Mouse (Mus musculus) liver, embryonic 14.5 days (tissue): ENCODE measurements around the gene Fxr1. TPM values are rescaled to one million over a fixed set of nuclear protein-coding genes. Genes with fewer than 3 reads are reported as not detected.

Experiments used
- ATAC-seq: fragments of 200-750 bp; cut with Nextera tagmentation; 2 replicates; pipeline ENCODE4 v1.8.0; 2017; ENCODE audit warnings: moderate number of reproducible peaks, mild to moderate bottlenecking, moderate library complexity; ENCODE audit not compliant: insufficient read depth
- DNase-seq, 3 experiments: peaks; one replicate each; pipeline ENCODE4 v3.0.0-alpha.2; 2012 to 2013; ENCODE audit warnings: low read depth in 3 of 3, low spot score in 3 of 3
- H3K27ac ChIP-seq: fragments of 300-500 bp; sonication (generic); 2 replicates; pipeline ENCODE4 v1.5.1; 2014; ENCODE audit warnings: moderate library complexity, mild to moderate bottlenecking, control low read depth, inconsistent platforms
- H3K27me3 ChIP-seq: fragments of 300-500 bp; sonication (generic); 2 replicates; pipeline ENCODE4 v1.6.1; 2014; ENCODE audit warnings: mild to moderate bottlenecking, low read length, moderate library complexity; ENCODE audit not compliant: control insufficient read depth, insufficient read depth
- H3K36me3 ChIP-seq: fragments of 300-500 bp; sonication (generic); replicated peaks from 2 replicates; pipeline ENCODE4 v1.6.1; 2014; ENCODE audit warnings: low read depth; ENCODE audit not compliant: control insufficient read depth, insufficient read depth
- H3K4me1 ChIP-seq, 2 experiments: fragments of 200-500 bp in 1 of 2; fragments of 300-500 bp in 1 of 2; sonication (generic) in 1 of 2; replicated peaks; 2 replicates each; pipeline ENCODE4 v1.6.1; 2012 to 2014; ENCODE audit warnings: antibody characterized with exemption in 1 of 2, inconsistent platforms in 1 of 2, low read length in 1 of 2; ENCODE audit not compliant: control insufficient read depth in 2 of 2, insufficient read depth in 2 of 2
- H3K4me2 ChIP-seq: fragments of 300-500 bp; sonication (generic); 2 replicates; pipeline ENCODE4 v1.6.1; 2014; ENCODE audit warnings: low read depth, mild to moderate bottlenecking, control low read depth, moderate library complexity
- H3K4me3 ChIP-seq, 2 experiments: fragments of 200-500 bp in 1 of 2; fragments of 300-500 bp in 1 of 2; sonication (generic) in 1 of 2; 2 replicates each; pipeline ENCODE4 v1.5.1; 2012 to 2014; ENCODE audit warnings: low read depth in 2 of 2, low read length in 2 of 2, mild to moderate bottlenecking in 2 of 2, control low read depth in 1 of 2, inconsistent platforms in 1 of 2, moderate library complexity in 1 of 2; ENCODE audit not compliant: insufficient read depth in 1 of 2
- H3K9ac ChIP-seq: fragments of 300-500 bp; sonication (generic); replicated peaks from 2 replicates; pipeline ENCODE4 v1.6.1; 2014; ENCODE audit warnings: mild to moderate bottlenecking, control low read depth, moderate library complexity
- H3K9me3 ChIP-seq: fragments of 300-500 bp; sonication (generic); 2 replicates; pipeline ENCODE4 v1.6.1; 2016; ENCODE audit warnings: low read length, mixed read lengths; ENCODE audit not compliant: control insufficient read depth
- CTCF ChIP-seq: IDR thresholded peaks from 2 replicates; pipeline ENCODE4 v1.5.1; 2016; ENCODE audit warnings: antibody characterized with exemption, low read depth, control low read depth
- EP300 ChIP-seq: IDR thresholded peaks from 2 replicates; pipeline ENCODE4 v1.6.1; 2016; ENCODE audit warnings: antibody characterized with exemption, low read depth
- WGBS: fragments of 180-500 bp; shearing (Covaris S2); extraction: QIAGEN DNeasy Blood & Tissue Kit; methylation state at CpG from one replicate; pipeline ENCODE4 v1.1.7; 2014; ENCODE audit not compliant: insufficient replicate concordance; 5-methylcytosine and 5-hydroxymethylcytosine counted together
- polyA plus RNA-seq, 2 experiments: library from polyadenylated mRNA; depleted of rRNA in 1 of 2; stranded (reverse) in 1 of 2; unstranded in 1 of 2; fragments of >200 nt; fragmentation: Nextera tagmentation in 1 of 2; extraction: Ambion mirVana in 1 of 2; gene quantifications; 2 replicates each; pipeline versions ENCODE4 v1.2.1 to v1.2.3; 2012 to 2014

The Fxr1 gene
- polyA plus RNA-seq (2012; rRNA removed) (13.1 and 26.8 TPM in 2 replicates), polyA plus RNA-seq (2014; fragmentation: Nextera tagmentation; extraction: Ambion mirVana) (25.8 and 26.5 TPM in 2 replicates)

GRCm38 (mm10) chr3:34019540-34020381 lies at the start of gene Fxr1:
Gene Fxr1 (plus strand): TSS chr3:34019943.
- peak; percentile 98 for ATAC-seq
- peaks cover 12 to 21% of the 10 kb centered on the region in 2 experiments for H3K4me1 ChIP-seq
- no peak for TF ChIP-seq EP300
- no peak for TF ChIP-seq CTCF
- H3K4me3 ChIP-seq = peak within 1 kb of the TSS; percentile 80 to 94
- under 1% methylated on average over 93 of the region's 97 CpGs for WGBS
- peak; percentile 68 to 77 (median 74) for DNase-seq
- H3K27ac ChIP-seq = peak within 1 kb of the TSS; percentile 71
- no peaks in the 10 kb centered on the region for H3K9me3 ChIP-seq
- no peaks in the 10 kb centered on the region for H3K36me3 ChIP-seq
- no peaks in the 10 kb centered on the region for H3K27me3 ChIP-seq
- H3K4me2 ChIP-seq = peak within 1 kb of the TSS; percentile 94
- H3K9ac ChIP-seq = peak within 1 kb of the TSS; percentile 100

GRCm38 (mm10) chr3:33979395-33979794 lies 40.3 kb upstream of the Fxr1 start:
- Histone ChIP-seq H3K27me3 (no peaks in the 10 kb centered on the region), H3K4me1 (no peaks in the 10 kb centered on the region), H3K4me2 (no peak overlapping the region), H3K9me3 (no peaks in the 10 kb centered on the region), H3K36me3 (no peaks in the 10 kb centered on the region), H3K9ac (no peak overlapping the region), H3K27ac (no peak overlapping the region), H3K4me3 (no peak overlapping the region)
- ATAC-seq = no peak
- TF ChIP-seq EP300 = no peak
- TF ChIP-seq CTCF = no peak
- 61% methylated on average over 6 of the region's 6 CpGs for WGBS
- DNase-seq = no peak

- DNase-seq (no peak), ATAC-seq (no peak)
- Histone ChIP-seq H3K4me2 (no peak overlapping the region), H3K9ac (no peak overlapping the region), H3K27me3 (no peaks in the 10 kb centered on the region), H3K4me1 (no peaks in the 10 kb centered on the region), H3K27ac (no peak overlapping the region), H3K4me3 (no peak overlapping the region), H3K36me3 (no peaks in the 10 kb centered on the region), H3K9me3 (no peaks in the 10 kb centered on the region)
- 72% methylated on average over 5 of the region's 5 CpGs for WGBS
- TF ChIP-seq EP300 (no peak), CTCF (no peak)
These were observed 37.0 kb upstream of the Fxr1 start for GRCm38 (mm10) chr3:33982746-33983145.

DNA sequence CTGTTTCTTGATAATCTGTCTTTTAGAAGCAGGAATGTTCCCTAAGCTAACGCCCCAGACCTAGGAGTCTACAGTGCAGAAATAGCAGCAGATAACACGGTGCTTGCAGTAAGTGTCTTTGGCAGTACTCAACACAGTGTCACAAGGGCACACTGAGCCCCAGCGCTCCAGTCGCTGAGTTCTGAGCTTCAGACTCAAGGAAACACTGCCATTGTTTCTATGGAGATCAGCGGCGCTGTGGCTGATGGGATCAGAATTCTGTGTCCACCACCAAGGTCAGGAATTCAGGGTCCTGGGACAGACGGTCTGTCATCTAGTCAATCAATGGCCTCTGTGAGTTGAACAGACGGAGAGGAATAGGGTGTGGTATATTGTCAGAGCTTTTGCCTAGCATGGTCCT lies 30.4 kb upstream of the Fxr1 start:
- no peak for ATAC-seq
- Histone ChIP-seq H3K27ac (no peak overlapping the region), H3K36me3 (no peaks in the 10 kb centered on the region), H3K4me1 (no peaks in the 10 kb centered on the region), H3K27me3 (no peaks in the 10 kb centered on the region), H3K4me2 (no peak overlapping the region), H3K9ac (no peak overlapping the region), H3K9me3 (no peaks in the 10 kb centered on the region), H3K4me3 (no peak overlapping the region)
- no peak for DNase-seq
- no peak for TF ChIP-seq EP300
- TF ChIP-seq CTCF = no peak
- 56% methylated on average over 8 of the region's 8 CpGs for WGBS

DNA sequence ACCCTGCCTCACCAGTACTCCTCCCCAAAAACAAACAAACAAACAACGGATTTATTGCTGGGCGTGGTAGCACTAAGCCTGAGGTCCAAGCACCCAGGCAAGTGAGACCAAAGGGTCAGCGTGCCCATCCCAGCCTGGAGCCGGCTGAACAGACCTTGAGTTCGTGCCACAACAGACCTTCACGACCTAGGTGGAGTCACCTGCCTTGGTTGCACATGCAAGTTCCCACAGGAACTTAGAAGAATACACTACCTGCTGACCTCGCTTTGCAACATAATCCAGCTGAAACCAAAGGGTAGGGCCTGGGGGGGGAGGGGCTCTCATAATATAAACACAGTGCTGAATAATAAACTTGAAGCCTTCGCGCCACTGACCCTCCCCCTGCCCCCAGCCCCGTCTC lies 29.3 kb upstream of the Fxr1 start:
- no peak for TF ChIP-seq EP300
- TF ChIP-seq CTCF = no peak
- ATAC-seq (no peak), DNase-seq (no peak)
- H3K36me3 ChIP-seq = no peaks in the 10 kb centered on the region
- no peak overlapping the region for H3K27ac ChIP-seq
- H3K9ac ChIP-seq = no peak overlapping the region
- H3K4me1 ChIP-seq = no peaks in the 10 kb centered on the region
- no peak overlapping the region for H3K4me2 ChIP-seq
- no peaks in the 10 kb centered on the region for H3K27me3 ChIP-seq
- no peaks in the 10 kb centered on the region for H3K9me3 ChIP-seq
- no peak overlapping the region for H3K4me3 ChIP-seq
- 57% methylated on average over 10 of the region's 10 CpGs for WGBS
